Mouse (Mus musculus): Measurements from ENCODE around the gene Atp2a3. TPM values are rescaled to one million over a fixed set of nuclear protein-coding genes. Genes with fewer than 3 reads are reported as not detected.
A peak's percentile ranks its signal among the peaks of the same experiment; 100 is the strongest.

Atp2a3 gene
- polyA plus RNA-seq, 1 experiment from 2014 or later = 0.70 TPM

DNA sequence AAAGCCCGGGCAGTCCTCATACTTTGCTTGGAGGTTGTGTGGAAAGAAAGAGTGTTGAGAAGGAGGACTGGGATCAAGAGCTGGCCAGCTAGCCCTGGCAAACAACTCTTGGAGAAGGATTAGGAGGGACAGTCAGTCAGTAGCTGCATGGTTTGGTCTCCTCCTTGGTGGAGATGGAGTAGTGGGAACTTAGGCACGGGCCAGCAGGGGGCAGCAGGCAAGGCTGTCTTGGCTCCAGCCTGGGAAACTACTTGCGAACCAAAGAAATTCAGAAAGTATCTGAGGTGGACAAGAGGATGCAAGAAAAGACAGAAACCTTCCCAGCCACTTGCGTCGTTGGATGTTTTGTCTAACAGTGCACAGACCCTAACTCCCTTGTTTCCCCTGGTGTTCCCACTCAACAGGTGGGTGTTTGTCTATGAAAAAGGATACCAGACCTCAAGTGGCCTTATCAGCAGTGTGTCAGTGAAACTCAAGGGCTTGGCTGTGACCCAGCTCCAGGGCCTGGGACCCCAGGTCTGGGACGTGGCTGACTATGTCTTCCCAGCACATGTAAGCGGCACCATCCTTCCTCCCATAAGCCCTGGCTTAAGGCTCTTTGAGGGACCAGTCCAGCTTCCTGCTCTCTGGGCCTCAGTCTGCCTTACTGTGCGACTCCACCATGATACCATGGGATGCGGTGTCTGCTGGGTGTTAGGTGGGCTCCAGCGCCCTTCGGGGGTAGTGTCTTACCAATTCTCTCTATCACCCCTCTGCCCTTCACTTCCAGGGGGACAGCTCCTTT is 46.9 kb downstream of the Atp2a3 start:
- no peak overlapping the region for H3K4me2 ChIP-seq (ENCODE audit: low read depth, low read length)
- H3K27me3 ChIP-seq (ENCODE audit: control insufficient read depth, insufficient read depth, low read length) = no peaks in the 10 kb centered on the region
- H3K9me3 ChIP-seq (ENCODE audit: control insufficient read depth, low read length) = no peaks in the 10 kb centered on the region
- H3K27ac ChIP-seq (ENCODE audit: low read depth, low read length) = no peak overlapping the region
- no peaks in the 10 kb centered on the region for H3K36me3 ChIP-seq (ENCODE audit: control insufficient read depth, insufficient read depth, low read length)
- H3K4me1 ChIP-seq (ENCODE audit: control insufficient read depth, insufficient read depth, low read length) = no peaks in the 10 kb centered on the region
- no peak for ATAC-seq (ENCODE audit: low read depth)
- H3K4me3 ChIP-seq (ENCODE audit: low read depth, low read length) = no peak overlapping the region
- no peak overlapping the region for H3K9ac ChIP-seq (replicated peaks; ENCODE audit: low read depth, low read length)
- WGBS = 66% methylated on average over 11 of the region's 11 CpGs

DNA sequence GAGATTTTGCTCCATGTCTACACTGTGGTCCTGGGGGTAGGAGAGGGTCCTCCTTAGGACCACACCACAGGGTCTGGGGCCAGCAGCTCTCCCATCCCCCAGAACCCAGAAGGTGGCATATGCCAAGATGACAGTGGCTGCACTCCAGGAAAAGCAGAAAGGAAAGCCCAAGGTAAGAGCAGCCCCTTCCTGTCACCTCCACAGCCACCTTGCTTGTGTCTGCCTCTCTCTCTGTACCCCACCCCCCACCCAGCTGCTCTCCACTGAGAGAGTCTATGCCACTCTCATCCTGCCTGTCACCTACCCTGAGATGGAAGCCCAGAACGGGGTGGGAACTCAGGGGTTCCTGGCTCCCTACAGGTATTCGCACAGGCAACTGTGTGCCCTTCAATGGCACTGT is 47.9 kb downstream of the Atp2a3 start:
- 72% methylated on average over 2 of the region's 2 CpGs for WGBS
- H3K27me3 ChIP-seq (ENCODE audit: control insufficient read depth, insufficient read depth, low read length) = no peaks in the 10 kb centered on the region

DNA sequence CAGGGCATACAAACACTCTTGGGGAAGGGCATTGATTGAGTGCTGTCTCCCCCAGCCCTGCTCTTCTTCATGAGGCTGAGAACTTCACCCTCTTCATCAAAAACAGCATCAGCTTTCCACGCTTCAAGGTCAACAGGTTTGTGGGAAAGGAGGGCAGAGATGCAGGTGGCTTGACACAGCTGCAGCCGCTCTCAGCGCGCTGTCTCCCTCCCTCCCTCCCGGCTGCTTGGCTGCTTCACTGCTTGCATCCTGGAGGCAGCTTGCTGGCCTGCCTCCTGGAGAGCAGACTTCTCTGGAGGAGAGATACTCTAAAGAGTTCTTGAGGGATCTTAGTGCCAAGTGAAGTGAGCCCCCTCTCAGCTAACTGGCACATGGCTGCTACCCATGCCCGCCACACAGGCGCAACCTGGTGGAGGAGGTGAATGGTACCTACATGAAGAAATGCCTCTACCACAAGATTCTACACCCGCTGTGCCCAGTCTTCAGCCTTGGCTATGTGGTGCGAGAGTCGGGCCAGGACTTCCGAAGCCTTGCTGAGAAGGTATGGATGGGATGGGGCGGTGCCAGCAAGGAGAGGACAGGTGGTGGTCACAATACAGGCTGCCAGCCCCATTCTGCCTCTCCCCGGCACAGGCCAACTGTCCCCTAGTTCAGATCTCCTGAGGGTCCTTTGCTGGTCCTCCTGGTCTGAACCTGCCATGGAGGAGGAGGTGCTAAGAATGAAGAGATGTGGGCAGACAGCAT is 48.7 kb downstream of the Atp2a3 start:
- Histone ChIP-seq H3K9me3 (ENCODE audit: control insufficient read depth, low read length) (no peaks in the 10 kb centered on the region), H3K4me1 (ENCODE audit: control insufficient read depth, insufficient read depth, low read length) (no peaks in the 10 kb centered on the region), H3K4me3 (ENCODE audit: low read depth, low read length) (no peak overlapping the region), H3K9ac (replicated peaks; ENCODE audit: low read depth, low read length) (no peak overlapping the region), H3K36me3 (ENCODE audit: control insufficient read depth, insufficient read depth, low read length) (no peaks in the 10 kb centered on the region), H3K27ac (ENCODE audit: low read depth, low read length) (no peak overlapping the region), H3K4me2 (ENCODE audit: low read depth, low read length) (no peak overlapping the region), H3K27me3 (ENCODE audit: control insufficient read depth, insufficient read depth, low read length) (no peaks in the 10 kb centered on the region)
- WGBS = 54% methylated on average over 13 of the region's 13 CpGs
- ATAC-seq (ENCODE audit: low read depth) = no peak

More for the DNA sequence above, 47.9 kb downstream of the Atp2a3 start:
- H3K36me3 ChIP-seq (ENCODE audit: control insufficient read depth, insufficient read depth, low read length) = no peaks in the 10 kb centered on the region
- H3K4me3 ChIP-seq (ENCODE audit: low read depth, low read length) = no peak overlapping the region
- no peaks in the 10 kb centered on the region for H3K4me1 ChIP-seq (ENCODE audit: control insufficient read depth, insufficient read depth, low read length)
- H3K9me3 ChIP-seq (ENCODE audit: control insufficient read depth, low read length) = no peaks in the 10 kb centered on the region
- H3K4me2 ChIP-seq (ENCODE audit: low read depth, low read length) = no peak overlapping the region
- no peak for ATAC-seq (ENCODE audit: low read depth)
- no peak overlapping the region for H3K9ac ChIP-seq (replicated peaks; ENCODE audit: low read depth, low read length)
- H3K27ac ChIP-seq (ENCODE audit: low read depth, low read length) = no peak overlapping the region

DNA sequence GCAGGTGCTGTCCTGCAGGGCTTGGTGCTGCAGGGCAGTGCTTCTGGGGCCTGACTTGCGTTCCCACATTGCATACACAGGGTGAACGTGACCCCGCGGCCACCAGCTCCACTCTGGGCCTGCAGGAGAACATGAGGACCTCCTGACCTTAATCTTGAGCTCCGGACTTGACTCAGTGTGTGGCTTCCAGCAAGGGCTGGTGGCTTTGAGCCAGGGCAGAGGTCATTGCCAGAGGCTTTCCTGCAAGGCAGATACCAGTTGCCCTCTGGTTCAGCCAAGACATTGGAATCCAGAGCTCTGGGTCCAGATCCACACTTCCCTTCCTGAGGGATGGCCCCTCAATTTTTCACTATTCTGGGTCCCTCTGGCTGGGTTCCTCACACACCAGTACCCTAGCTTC is 53.0 kb downstream of the Atp2a3 start:
- Histone ChIP-seq H3K4me2 (ENCODE audit: low read depth, low read length) (no peak overlapping the region), H3K9me3 (ENCODE audit: control insufficient read depth, low read length) (no peaks in the 10 kb centered on the region), H3K27me3 (ENCODE audit: control insufficient read depth, insufficient read depth, low read length) (no peaks in the 10 kb centered on the region), H3K4me1 (ENCODE audit: control insufficient read depth, insufficient read depth, low read length) (no peaks in the 10 kb centered on the region), H3K4me3 (ENCODE audit: low read depth, low read length) (no peak overlapping the region), H3K9ac (replicated peaks; ENCODE audit: low read depth, low read length) (no peak overlapping the region), H3K27ac (ENCODE audit: low read depth, low read length) (no peak overlapping the region), H3K36me3 (ENCODE audit: control insufficient read depth, insufficient read depth, low read length) (no peaks in the 10 kb centered on the region)
- no peak for ATAC-seq (ENCODE audit: low read depth)
- WGBS = 75% methylated on average over 5 of the region's 5 CpGs

DNA sequence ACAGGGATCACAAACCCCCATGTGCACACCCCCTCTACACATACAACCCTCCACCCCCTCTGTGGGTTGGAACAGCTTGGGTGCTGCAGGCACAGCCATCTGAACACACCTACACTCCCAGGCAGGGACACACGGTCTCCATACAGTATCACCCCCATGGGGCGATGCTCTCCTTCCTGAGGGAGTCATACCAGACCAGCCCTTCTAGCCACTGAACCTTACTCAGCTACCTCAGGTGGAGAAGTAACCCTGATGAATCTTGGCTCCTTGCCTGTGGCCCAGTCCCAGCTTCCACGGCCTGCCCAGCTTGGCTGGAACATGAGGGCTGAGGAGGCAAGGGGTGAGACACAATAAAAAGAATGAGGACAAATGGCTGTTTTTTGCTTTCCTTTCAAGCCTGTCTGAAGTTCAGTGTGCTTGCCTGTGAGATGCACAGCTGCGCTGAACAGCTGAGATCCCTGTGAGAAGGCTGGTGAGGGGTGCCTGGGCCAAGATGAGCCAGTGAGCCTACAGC is 53.9 kb downstream of the Atp2a3 start:
- H3K36me3 ChIP-seq (ENCODE audit: control insufficient read depth, insufficient read depth, low read length) = no peaks in the 10 kb centered on the region
- no peak overlapping the region for H3K4me3 ChIP-seq (ENCODE audit: low read depth, low read length)
- H3K27ac ChIP-seq (ENCODE audit: low read depth, low read length) = no peak overlapping the region
- no peak for ATAC-seq (ENCODE audit: low read depth)
- WGBS = 73% methylated on average over 4 of the region's 4 CpGs
- no peaks in the 10 kb centered on the region for H3K27me3 ChIP-seq (ENCODE audit: control insufficient read depth, insufficient read depth, low read length)
- no peak overlapping the region for H3K4me2 ChIP-seq (ENCODE audit: low read depth, low read length)
- H3K4me1 ChIP-seq (ENCODE audit: control insufficient read depth, insufficient read depth, low read length) = peaks cover 4% of the 10 kb centered on the region; the same call in 1 of the 2 replicates
- H3K9ac ChIP-seq (replicated peaks; ENCODE audit: low read depth, low read length) = no peak overlapping the region; the same call in 1 of the 2 replicates
- no peaks in the 10 kb centered on the region for H3K9me3 ChIP-seq (ENCODE audit: control insufficient read depth, low read length)

DNA sequence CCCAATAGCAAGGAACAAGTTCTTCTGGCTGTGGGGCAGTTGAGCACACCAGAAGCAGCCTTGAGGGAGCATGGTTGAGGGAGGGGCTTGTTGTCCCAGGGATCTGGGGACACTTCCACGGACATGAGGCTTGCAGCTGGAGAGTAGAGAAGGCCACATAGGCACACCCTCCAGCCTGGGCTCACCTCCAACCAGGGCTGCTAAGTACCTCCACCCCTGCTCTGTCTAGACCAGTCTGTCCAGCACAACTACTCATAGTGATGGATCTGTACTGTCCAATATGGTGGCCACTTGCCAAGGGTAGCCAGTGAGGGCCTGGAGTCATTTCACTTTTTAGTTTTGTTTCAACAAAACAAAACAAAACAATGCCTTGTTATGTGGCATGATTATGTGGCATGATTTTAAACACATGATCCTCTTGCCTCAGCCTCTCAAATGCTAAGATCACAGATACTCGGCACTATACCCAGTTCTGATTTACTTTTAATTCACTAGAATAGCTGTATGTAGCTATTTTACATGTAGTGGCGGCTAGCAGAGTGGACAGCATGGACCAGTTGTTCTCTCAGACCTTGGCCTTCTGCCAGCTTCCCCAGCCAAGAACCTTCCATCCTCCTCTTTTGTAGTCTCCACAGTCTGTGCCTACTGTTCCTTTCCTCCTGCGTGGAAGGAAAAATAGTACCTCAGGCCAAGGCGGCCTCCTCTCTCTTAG is 54.6 kb downstream of the Atp2a3 start:
- Histone ChIP-seq H3K4me2 (ENCODE audit: low read depth, low read length) (no peak overlapping the region), H3K9ac (replicated peaks; ENCODE audit: low read depth, low read length) (no peak overlapping the region; the same call in 1 of the 2 replicates), H3K36me3 (ENCODE audit: control insufficient read depth, insufficient read depth, low read length) (no peaks in the 10 kb centered on the region), H3K9me3 (ENCODE audit: control insufficient read depth, low read length) (no peaks in the 10 kb centered on the region), H3K27ac (ENCODE audit: low read depth, low read length) (no peak overlapping the region), H3K4me1 (ENCODE audit: control insufficient read depth, insufficient read depth, low read length) (peaks cover 8% of the 10 kb centered on the region; the same call in 1 of the 2 replicates), H3K27me3 (ENCODE audit: control insufficient read depth, insufficient read depth, low read length) (0 out of 2 replicates have a peak, but pooled peaks cover 4% of the 10 kb centered on the region), H3K4me3 (ENCODE audit: low read depth, low read length) (no peak overlapping the region)
- ATAC-seq (ENCODE audit: low read depth) = no peak
- 72% methylated on average over 5 of the region's 5 CpGs for WGBS

DNA sequence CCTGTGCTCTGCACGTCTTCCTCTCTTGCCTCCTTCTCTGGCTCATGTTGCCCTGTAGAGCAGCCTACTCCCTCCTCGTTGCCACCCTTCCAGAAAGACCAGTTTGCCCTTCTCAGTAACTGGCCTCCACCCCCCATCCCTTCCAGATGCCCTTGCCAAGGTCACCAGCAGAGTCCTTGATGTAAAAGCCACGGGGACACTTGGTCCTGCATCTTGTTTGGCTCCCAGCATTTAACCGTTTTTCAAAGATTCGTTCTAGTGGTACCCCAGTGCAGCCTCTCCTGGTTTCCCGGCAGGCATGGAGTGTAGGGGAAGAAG is 55.1 kb downstream of the Atp2a3 start:
- no peak overlapping the region for H3K27ac ChIP-seq (ENCODE audit: low read depth, low read length)
- WGBS = 76% methylated on average over 6 of the region's 6 CpGs
- no peak for ATAC-seq (ENCODE audit: low read depth)

DNA sequence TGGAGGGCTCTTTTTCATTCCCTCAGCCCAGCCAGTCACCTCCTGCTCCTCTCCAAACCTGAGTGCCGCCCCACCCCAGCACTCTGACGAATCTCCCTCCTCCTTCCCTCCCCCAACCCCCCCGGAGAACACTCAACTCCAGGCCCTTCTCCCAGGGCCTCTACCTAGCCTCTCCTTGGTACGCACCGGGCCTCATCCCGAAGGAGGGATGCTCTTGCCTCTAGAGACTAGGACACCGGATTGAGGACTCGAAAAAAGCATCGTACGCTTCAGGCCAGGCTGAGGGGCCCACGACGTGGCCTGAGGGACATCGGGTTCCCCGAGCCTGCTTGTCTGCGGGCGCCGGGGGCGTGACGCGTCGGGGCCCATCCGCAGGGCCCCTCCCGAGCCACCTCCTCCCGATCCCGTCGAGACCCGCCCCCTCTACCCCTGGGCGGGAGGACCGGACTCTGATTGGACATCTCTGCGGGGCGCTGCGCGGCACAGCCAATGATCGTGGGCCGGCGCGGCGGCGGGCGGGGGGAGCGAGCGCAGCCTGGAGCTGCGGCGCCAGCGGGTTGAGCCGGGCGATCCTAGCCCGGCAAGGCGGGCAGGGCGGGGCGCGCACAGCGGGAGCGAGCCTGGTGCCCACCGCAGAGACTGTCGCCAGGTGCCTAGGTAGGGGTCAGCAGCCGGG is 57.6 kb downstream of the Atp2a3 start, which contains the start of gene Camkk1:
TSS of gene Camkk1 (plus strand) at position 538 of the 676 bp plus-strand sequence.
- Histone ChIP-seq H3K27me3 (ENCODE audit: control insufficient read depth, insufficient read depth, low read length) (0 out of 2 replicates have a peak, but pooled peaks cover 4% of the 10 kb centered on the region), H3K9ac (replicated peaks; ENCODE audit: low read depth, low read length) (peak within 1 kb of the TSS; percentile 72), H3K27ac (ENCODE audit: low read depth, low read length) (peak within 1 kb of the TSS; percentile 66), H3K9me3 (ENCODE audit: control insufficient read depth, low read length) (no peaks in the 10 kb centered on the region), H3K4me1 (ENCODE audit: control insufficient read depth, insufficient read depth, low read length) (peaks cover 8% of the 10 kb centered on the region; the same call in 1 of the 2 replicates), H3K4me2 (ENCODE audit: low read depth, low read length) (peak within 1 kb of the TSS; percentile 90), H3K36me3 (ENCODE audit: control insufficient read depth, insufficient read depth, low read length) (no peaks in the 10 kb centered on the region), H3K4me3 (ENCODE audit: low read depth, low read length) (peak within 1 kb of the TSS; percentile 68)
- WGBS = 1% methylated on average over 51 of the region's 57 CpGs
- ATAC-seq (ENCODE audit: low read depth) = peak; percentile 95

More for the DNA sequence above, 55.1 kb downstream of the Atp2a3 start:
- Histone ChIP-seq H3K9ac (replicated peaks; ENCODE audit: low read depth, low read length) (no peak overlapping the region), H3K27me3 (ENCODE audit: control insufficient read depth, insufficient read depth, low read length) (0 out of 2 replicates have a peak, but pooled peaks cover 4% of the 10 kb centered on the region), H3K4me2 (ENCODE audit: low read depth, low read length) (no peak overlapping the region), H3K36me3 (ENCODE audit: control insufficient read depth, insufficient read depth, low read length) (no peaks in the 10 kb centered on the region), H3K4me1 (ENCODE audit: control insufficient read depth, insufficient read depth, low read length) (peaks cover 8% of the 10 kb centered on the region; the same call in 1 of the 2 replicates), H3K4me3 (ENCODE audit: low read depth, low read length) (no peak overlapping the region), H3K9me3 (ENCODE audit: control insufficient read depth, low read length) (no peaks in the 10 kb centered on the region)

Measured in neural tube, embryonic 14.5 days (tissue).